Mouse (Mus musculus) CD4-positive helper T cell, adult 2 months (primary cell): Measurements from ENCODE around the gene Rpp25l.
"Not testable (repeated sequence)": the region's sequence is repeated elsewhere in the genome, so short reads cannot be mapped to it uniquely, and the experiment has no call there.

Experiments
- DNase-seq: peaks from one replicate; pipeline ENCODE4 v3.0.0-alpha.2; 2012; ENCODE audit warnings: low read depth, missing footprints, low spot score

Gene Rpp25l

GRCm38 (mm10) chr4:41713197-41714067 lies at the start of gene Rpp25l:
Rpp25l (minus strand) TSS chr4:41713534.
- DNase-seq, result peak; percentile 89

GRCm38 (mm10) chr4:41762688-41763114 lies 49.4 kb upstream of the Rpp25l start:
- DNase-seq, result not testable (repeated sequence)

- DNase-seq, result no peak
These were observed 48.9 kb upstream of the Rpp25l start for GRCm38 (mm10) chr4:41762099-41762687.

- DNase-seq, result no peak
These were observed 48.3 kb upstream of the Rpp25l start for GRCm38 (mm10) chr4:41761680-41762079.

- DNase-seq, result no peak
These were observed 47.6 kb upstream of the Rpp25l start for GRCm38 (mm10) chr4:41760911-41761310.

- peak; percentile 35 for DNase-seq
These were observed 47.0 kb upstream of the Rpp25l start for GRCm38 (mm10) chr4:41760288-41760721.

- DNase-seq, result no peak
These were observed 46.4 kb upstream of the Rpp25l start for GRCm38 (mm10) chr4:41759656-41760287.

GRCm38 (mm10) chr4:41759206-41759605 lies 45.9 kb upstream of the Rpp25l start:
- no peak for DNase-seq

GRCm38 (mm10) chr4:41758701-41759100 lies 45.4 kb upstream of the Rpp25l start:
- no peak for DNase-seq

- DNase-seq, result no peak
These were observed 44.7 kb upstream of the Rpp25l start for GRCm38 (mm10) chr4:41758021-41758420.

GRCm38 (mm10) chr4:41757321-41757720 lies 44.0 kb upstream of the Rpp25l start:
- DNase-seq, result no peak

GRCm38 (mm10) chr4:41756440-41756839 lies 43.1 kb upstream of the Rpp25l start:
- no peak for DNase-seq

- peak; percentile 94 for DNase-seq
These were observed 42.3 kb upstream of the Rpp25l start, which contains the start of gene Sigmar1 for GRCm38 (mm10) chr4:41755338-41756305. Sigmar1 (minus strand) TSS chr4:41756157.

GRCm38 (mm10) chr4:41754797-41755337 lies 41.5 kb upstream of the Rpp25l start, which contains the start of gene Galt:
Galt (plus strand) TSS chr4:41755228.
- DNase-seq, result no peak

- DNase-seq, result no peak
These were observed 31.7 kb upstream of the Rpp25l start for GRCm38 (mm10) chr4:41745021-41745420.

GRCm38 (mm10) chr4:41744131-41744530 lies 30.8 kb upstream of the Rpp25l start:
- no peak for DNase-seq

GRCm38 (mm10) chr4:41741158-41741560 lies 27.8 kb upstream of the Rpp25l start:
- peak; percentile 96 for DNase-seq

- peak; percentile 50 for DNase-seq
These were observed 27.2 kb upstream of the Rpp25l start for GRCm38 (mm10) chr4:41740380-41741157.

- DNase-seq, result no peak
These were observed 25.9 kb upstream of the Rpp25l start for GRCm38 (mm10) chr4:41739260-41739659.

- no peak for DNase-seq
These were observed 24.9 kb upstream of the Rpp25l start for GRCm38 (mm10) chr4:41738256-41738603.
